Mouse (Mus musculus): ENCODE measurements at regions not wholly inside any gene's neighbourhood (a gene's known extent, or its start where the extent isn't known, plus 50 kb on each side); places are given as distances from the start of the nearest gene placed in this dataset.

GRCm38 (mm10) chr10:98029124-98029523 lies 302.6 kb upstream of the C030005K15Rik start:
- no peak overlapping the region for H3K4me3 ChIP-seq (ENCODE audit: insufficient read depth, low read length)
- no peak for TF ChIP-seq POLR2A (IDR thresholded peaks at IDR 0.05; ENCODE audit: extremely low read depth, insufficient read depth, low read length)
- TF ChIP-seq CTCF (IDR thresholded peaks at IDR 0.05; ENCODE audit: extremely low read depth, insufficient read depth, low read length): no peak
- H3K27ac ChIP-seq (ENCODE audit: insufficient read depth, low read length): no peak overlapping the region
- no peaks in the 10 kb centered on the region for H3K4me1 ChIP-seq (ENCODE audit: control insufficient read depth, insufficient read depth, low read length)

DNA sequence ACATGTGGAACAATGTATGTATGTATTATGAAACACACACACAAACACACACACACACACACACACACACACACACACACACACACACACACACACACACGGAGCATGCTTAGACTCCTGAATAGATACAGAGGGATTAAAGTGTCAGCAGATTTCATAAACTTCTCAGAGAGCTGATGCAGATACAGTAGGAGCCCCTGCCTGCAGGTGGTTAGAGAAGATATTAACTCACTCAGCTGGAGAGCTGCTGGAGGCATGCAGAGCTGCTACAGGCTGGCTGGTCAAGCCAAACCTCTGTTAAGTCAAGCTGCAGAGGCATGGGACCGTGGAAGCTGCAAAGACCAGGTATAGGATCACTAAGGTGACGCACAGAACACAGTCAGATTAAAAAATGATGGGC lies 303.1 kb upstream of the C030005K15Rik start:
- Histone ChIP-seq H3K4me3 (ENCODE audit: insufficient read depth, low read length) (no peak overlapping the region), H3K27ac (ENCODE audit: insufficient read depth, low read length) (no peak overlapping the region), H3K4me1 (ENCODE audit: control insufficient read depth, insufficient read depth, low read length) (no peaks in the 10 kb centered on the region)
- TF ChIP-seq POLR2A (IDR thresholded peaks at IDR 0.05; ENCODE audit: extremely low read depth, insufficient read depth, low read length) (no peak), CTCF (IDR thresholded peaks at IDR 0.05; ENCODE audit: extremely low read depth, insufficient read depth, low read length) (no peak)

GRCm38 (mm10) chr10:98032661-98033060 lies 306.1 kb upstream of the C030005K15Rik start:
- TF ChIP-seq CTCF (IDR thresholded peaks at IDR 0.05; ENCODE audit: extremely low read depth, insufficient read depth, low read length): no peak
- TF ChIP-seq POLR2A (IDR thresholded peaks at IDR 0.05; ENCODE audit: extremely low read depth, insufficient read depth, low read length): no peak
- Histone ChIP-seq H3K4me1 (ENCODE audit: control insufficient read depth, insufficient read depth, low read length) (no peaks in the 10 kb centered on the region), H3K27ac (ENCODE audit: insufficient read depth, low read length) (no peak overlapping the region), H3K4me3 (ENCODE audit: insufficient read depth, low read length) (no peak overlapping the region)

- TF ChIP-seq CTCF (IDR thresholded peaks at IDR 0.05; ENCODE audit: extremely low read depth, insufficient read depth, low read length): no peak
- TF ChIP-seq POLR2A (IDR thresholded peaks at IDR 0.05; ENCODE audit: extremely low read depth, insufficient read depth, low read length): no peak
- Histone ChIP-seq H3K4me1 (ENCODE audit: control insufficient read depth, insufficient read depth, low read length) (no peaks in the 10 kb centered on the region), H3K27ac (ENCODE audit: insufficient read depth, low read length) (no peak overlapping the region), H3K4me3 (ENCODE audit: insufficient read depth, low read length) (no peak overlapping the region)
These were observed 315.2 kb upstream of the C030005K15Rik start for GRCm38 (mm10) chr10:98041766-98042165.

DNA sequence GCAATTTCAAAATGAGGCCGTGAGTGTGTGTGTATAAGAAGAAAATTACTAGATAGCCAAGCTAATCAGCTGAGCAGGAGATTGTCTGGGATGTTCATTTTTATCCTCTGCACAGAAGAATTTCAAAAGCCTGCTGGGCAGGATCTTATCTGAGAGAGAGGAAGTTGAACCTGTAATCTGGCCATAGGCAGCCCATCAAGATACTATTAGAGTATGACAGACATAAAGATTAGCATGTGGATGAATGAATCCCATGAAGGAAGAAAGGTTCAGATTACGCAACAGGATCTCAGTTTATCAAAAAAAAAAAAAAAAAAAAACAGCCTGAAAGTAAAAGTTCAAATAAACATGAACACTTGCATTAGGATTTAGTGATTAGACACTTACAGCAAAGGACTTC lies 317.3 kb upstream of the C030005K15Rik start:
- H3K4me3 ChIP-seq (ENCODE audit: insufficient read depth, low read length): no peak overlapping the region
- no peaks in the 10 kb centered on the region for H3K4me1 ChIP-seq (ENCODE audit: control insufficient read depth, insufficient read depth, low read length)
- no peak overlapping the region for H3K27ac ChIP-seq (ENCODE audit: insufficient read depth, low read length)
- no peak for TF ChIP-seq POLR2A (IDR thresholded peaks at IDR 0.05; ENCODE audit: extremely low read depth, insufficient read depth, low read length)
- no peak for TF ChIP-seq CTCF (IDR thresholded peaks at IDR 0.05; ENCODE audit: extremely low read depth, insufficient read depth, low read length)

GRCm38 (mm10) chr10:98044579-98044978 lies 318.0 kb upstream of the C030005K15Rik start:
- Histone ChIP-seq H3K4me3 (ENCODE audit: insufficient read depth, low read length) (no peak overlapping the region), H3K4me1 (ENCODE audit: control insufficient read depth, insufficient read depth, low read length) (no peaks in the 10 kb centered on the region), H3K27ac (ENCODE audit: insufficient read depth, low read length) (no peak overlapping the region)
- TF ChIP-seq CTCF (IDR thresholded peaks at IDR 0.05; ENCODE audit: extremely low read depth, insufficient read depth, low read length) (no peak), POLR2A (IDR thresholded peaks at IDR 0.05; ENCODE audit: extremely low read depth, insufficient read depth, low read length) (no peak)

DNA sequence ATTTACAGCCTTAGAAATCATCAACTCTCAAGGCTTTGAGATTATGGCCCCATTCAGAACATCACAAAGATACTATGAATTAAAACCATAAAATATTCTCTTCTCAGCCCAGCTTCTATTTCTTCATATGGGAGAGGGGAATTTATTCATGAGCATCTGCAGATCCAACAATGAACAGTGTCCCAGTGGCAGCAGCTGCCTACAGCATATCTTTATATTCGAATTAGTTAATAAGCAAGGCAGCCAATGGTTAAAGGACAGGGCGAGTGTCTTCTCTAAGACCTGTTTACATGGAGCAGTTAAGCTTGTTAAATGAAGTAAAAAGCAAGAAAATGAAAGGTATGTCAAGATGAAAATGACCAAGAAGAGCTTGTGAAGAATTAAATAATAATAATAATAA lies 346.9 kb upstream of the C030005K15Rik start:
- Histone ChIP-seq H3K4me3 (ENCODE audit: insufficient read depth, low read length) (no peak overlapping the region), H3K27ac (ENCODE audit: insufficient read depth, low read length) (no peak overlapping the region), H3K4me1 (ENCODE audit: control insufficient read depth, insufficient read depth, low read length) (no peaks in the 10 kb centered on the region)
- TF ChIP-seq CTCF (IDR thresholded peaks at IDR 0.05; ENCODE audit: extremely low read depth, insufficient read depth, low read length): no peak
- TF ChIP-seq POLR2A (IDR thresholded peaks at IDR 0.05; ENCODE audit: extremely low read depth, insufficient read depth, low read length): no peak

GRCm38 (mm10) chr10:98084881-98085280 lies 358.3 kb upstream of the C030005K15Rik start:
- Histone ChIP-seq H3K27ac (ENCODE audit: insufficient read depth, low read length) (no peak overlapping the region), H3K4me3 (ENCODE audit: insufficient read depth, low read length) (no peak overlapping the region), H3K4me1 (ENCODE audit: control insufficient read depth, insufficient read depth, low read length) (no peaks in the 10 kb centered on the region)
- no peak for TF ChIP-seq CTCF (IDR thresholded peaks at IDR 0.05; ENCODE audit: extremely low read depth, insufficient read depth, low read length)
- TF ChIP-seq POLR2A (IDR thresholded peaks at IDR 0.05; ENCODE audit: extremely low read depth, insufficient read depth, low read length): no peak

DNA sequence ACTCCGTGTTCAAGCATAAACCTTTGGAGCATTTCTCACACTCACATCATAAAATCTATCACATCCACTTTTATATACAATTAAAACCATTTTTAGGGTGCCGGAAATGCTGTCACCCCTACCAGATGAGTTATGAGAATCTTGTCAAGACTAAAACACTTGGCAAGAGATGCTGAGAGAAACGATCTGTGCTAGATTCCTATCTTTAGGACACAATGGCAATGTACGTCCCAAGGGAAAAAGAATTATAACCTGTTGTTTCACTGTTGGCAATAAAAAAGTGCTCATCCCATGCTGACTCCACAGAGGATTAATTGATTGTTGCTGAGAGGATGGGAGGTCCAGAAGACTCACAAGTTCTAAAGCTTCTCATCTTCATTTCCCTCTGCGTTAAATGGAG lies 389.7 kb upstream of the C030005K15Rik start:
- TF ChIP-seq POLR2A (IDR thresholded peaks at IDR 0.05; ENCODE audit: extremely low read depth, insufficient read depth, low read length): no peak
- no peak for TF ChIP-seq CTCF (IDR thresholded peaks at IDR 0.05; ENCODE audit: extremely low read depth, insufficient read depth, low read length)
- Histone ChIP-seq H3K4me1 (ENCODE audit: control insufficient read depth, insufficient read depth, low read length) (no peaks in the 10 kb centered on the region), H3K27ac (ENCODE audit: insufficient read depth, low read length) (no peak overlapping the region), H3K4me3 (ENCODE audit: insufficient read depth, low read length) (no peak overlapping the region)

DNA sequence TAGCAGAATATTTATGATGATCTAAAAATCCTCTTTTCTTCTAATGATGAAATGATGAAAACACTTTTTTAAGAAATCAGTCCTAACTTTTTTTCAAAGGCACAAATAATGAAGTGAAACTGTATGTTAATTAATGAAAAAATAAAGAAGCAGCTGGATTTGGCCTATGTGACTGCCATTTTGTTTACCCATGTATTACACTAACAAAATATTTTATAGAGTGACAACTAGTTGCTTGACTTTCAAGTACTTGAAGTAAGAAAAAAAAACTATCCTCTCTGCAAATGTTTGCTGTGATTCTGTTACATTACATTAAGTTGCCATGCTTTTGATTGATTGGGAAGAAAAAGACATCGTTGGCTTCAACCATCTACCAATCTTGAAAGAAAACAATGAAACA lies 399.2 kb upstream of the C030005K15Rik start:
- Histone ChIP-seq H3K4me1 (ENCODE audit: control insufficient read depth, insufficient read depth, low read length) (no peaks in the 10 kb centered on the region), H3K4me3 (ENCODE audit: insufficient read depth, low read length) (no peak overlapping the region), H3K27ac (ENCODE audit: insufficient read depth, low read length) (no peak overlapping the region)
- no peak for TF ChIP-seq POLR2A (IDR thresholded peaks at IDR 0.05; ENCODE audit: extremely low read depth, insufficient read depth, low read length)
- TF ChIP-seq CTCF (IDR thresholded peaks at IDR 0.05; ENCODE audit: extremely low read depth, insufficient read depth, low read length): no peak

DNA sequence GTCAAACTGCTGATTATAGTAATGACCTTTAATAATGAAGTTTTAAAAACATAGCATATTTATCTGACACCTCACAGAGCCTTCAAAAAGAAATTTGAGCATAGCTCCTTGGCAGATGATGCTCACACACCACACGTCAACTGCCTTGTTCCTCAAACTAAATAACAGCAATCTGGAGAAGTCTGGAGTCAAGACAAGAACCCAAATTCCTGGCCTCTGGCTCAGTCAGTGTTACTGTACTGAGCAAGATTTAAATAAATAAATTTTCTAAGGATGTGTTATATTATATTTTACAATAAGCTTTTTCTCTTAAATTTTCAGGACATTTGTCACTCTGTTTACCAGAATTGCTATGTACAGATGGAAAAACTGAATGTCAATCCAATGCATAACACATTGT lies 408.5 kb upstream of the C030005K15Rik start:
- no peaks in the 10 kb centered on the region for H3K4me1 ChIP-seq (ENCODE audit: control insufficient read depth, insufficient read depth, low read length)
- no peak overlapping the region for H3K27ac ChIP-seq (ENCODE audit: insufficient read depth, low read length)

More for the DNA sequence above, 408.5 kb upstream of the C030005K15Rik start:
- no peak overlapping the region for H3K4me3 ChIP-seq (ENCODE audit: insufficient read depth, low read length)
- no peak for TF ChIP-seq CTCF (IDR thresholded peaks at IDR 0.05; ENCODE audit: extremely low read depth, insufficient read depth, low read length)
- no peak for TF ChIP-seq POLR2A (IDR thresholded peaks at IDR 0.05; ENCODE audit: extremely low read depth, insufficient read depth, low read length)
